Mouse (Mus musculus): ENCODE measurements around the gene Pon3. TPM values are rescaled to one million over a fixed set of nuclear protein-coding genes. Genes with fewer than 3 reads are reported as not detected.
A peak's percentile ranks its signal among the peaks of the same experiment; 100 is the strongest.

Gene Pon3
- total and polyA plus RNA-seq, 2 experiments from 2014 or later = 4.1 to 5.8 TPM

- ATAC-seq = no peak
- Histone ChIP-seq H3K4me2 (ENCODE audit: low read depth, low read length) (no peak overlapping the region), H3K9ac (replicated peaks; ENCODE audit: low read length) (no peak overlapping the region), H3K4me1 (ENCODE audit: insufficient read depth, low read length) (no peaks in the 10 kb centered on the region), H3K36me3 (ENCODE audit: insufficient read depth, low read length) (no peaks in the 10 kb centered on the region), H3K27ac (no peak overlapping the region), H3K9me3 (ENCODE audit: low read length) (no peaks in the 10 kb centered on the region), H3K4me3 (ENCODE audit: low read length) (no peak overlapping the region), H3K27me3 (ENCODE audit: insufficient read depth, low read length) (no peaks in the 10 kb centered on the region)
- DNase-seq (ENCODE audit: low spot score) = no peak
- no peak for TF ChIP-seq CTCF (IDR thresholded peaks at IDR 0.05; ENCODE audit: low read depth)
- WGBS = 83% methylated on average over 3 of the region's 3 CpGs
Observed at GRCm38 (mm10) chr6:5199916-5200315, 56.2 kb downstream of the Pon3 start.

- no peak overlapping the region for H3K9ac ChIP-seq (replicated peaks; ENCODE audit: low read length)
- H3K4me3 ChIP-seq (ENCODE audit: low read length) = no peak overlapping the region
- no peak for TF ChIP-seq CTCF (IDR thresholded peaks at IDR 0.05; ENCODE audit: low read depth)
- H3K27ac ChIP-seq = no peak overlapping the region
- H3K9me3 ChIP-seq (ENCODE audit: low read length) = no peaks in the 10 kb centered on the region
- no peaks in the 10 kb centered on the region for H3K36me3 ChIP-seq (ENCODE audit: insufficient read depth, low read length)
- H3K4me1 ChIP-seq (ENCODE audit: insufficient read depth, low read length) = no peaks in the 10 kb centered on the region
- ATAC-seq (no peak), DNase-seq (ENCODE audit: low spot score) (no peak)
- no peaks in the 10 kb centered on the region for H3K27me3 ChIP-seq (ENCODE audit: insufficient read depth, low read length)
- WGBS = 85% methylated on average over 8 of the region's 8 CpGs
- H3K4me2 ChIP-seq (ENCODE audit: low read depth, low read length) = no peak overlapping the region
Observed at GRCm38 (mm10) chr6:5199376-5199905, 56.6 kb downstream of the Pon3 start.

GRCm38 (mm10) chr6:5198590-5198989 is 57.5 kb downstream of the Pon3 start:
- H3K27me3 ChIP-seq (ENCODE audit: insufficient read depth, low read length) = no peaks in the 10 kb centered on the region
- no peaks in the 10 kb centered on the region for H3K9me3 ChIP-seq (ENCODE audit: low read length)
- H3K9ac ChIP-seq (replicated peaks; ENCODE audit: low read length) = no peak overlapping the region
- H3K4me1 ChIP-seq (ENCODE audit: insufficient read depth, low read length) = no peaks in the 10 kb centered on the region
- no peak for TF ChIP-seq CTCF (IDR thresholded peaks at IDR 0.05; ENCODE audit: low read depth)
- no peaks in the 10 kb centered on the region for H3K36me3 ChIP-seq (ENCODE audit: insufficient read depth, low read length)
- H3K4me2 ChIP-seq (ENCODE audit: low read depth, low read length) = no peak overlapping the region
- 93% methylated on average over 5 of the region's 5 CpGs for WGBS
- ATAC-seq = no peak
- DNase-seq (ENCODE audit: low spot score) = no peak
- no peak overlapping the region for H3K27ac ChIP-seq
- no peak overlapping the region for H3K4me3 ChIP-seq (ENCODE audit: low read length)

DNA sequence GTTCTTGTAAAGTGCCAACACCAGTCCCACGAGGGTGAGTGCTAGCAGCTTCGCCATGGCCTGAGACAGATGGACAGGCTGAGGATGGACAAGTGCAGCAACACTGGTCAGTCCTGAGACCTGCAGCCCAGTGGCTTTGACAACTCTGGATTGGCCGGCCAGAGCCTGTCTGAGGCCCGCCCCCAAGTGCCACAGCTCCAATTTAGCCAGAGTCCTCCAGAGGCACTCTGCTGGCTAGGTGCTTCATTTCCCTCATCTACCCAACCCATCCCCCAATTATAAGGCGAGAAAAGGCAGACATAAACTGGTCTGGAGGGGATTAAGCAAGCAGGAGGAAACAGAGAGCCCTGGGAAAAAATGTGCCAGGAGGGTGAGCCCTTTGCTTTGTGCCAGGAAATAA is 62.4 kb downstream of the Pon3 start, which contains the start of gene Pon1:
Gene Pon1, minus strand, starts transcription at position 254 of the 400 bp plus-strand sequence.
- ATAC-seq = no peak
- no peak within 1 kb of the TSS for H3K4me2 ChIP-seq (ENCODE audit: low read depth, low read length)
- WGBS = 59% methylated on average over 5 of the region's 5 CpGs
- no peak within 1 kb of the TSS for H3K4me3 ChIP-seq (ENCODE audit: low read length)
- DNase-seq (ENCODE audit: low spot score) = no peak
- H3K36me3 ChIP-seq (ENCODE audit: insufficient read depth, low read length) = no peaks in the 10 kb centered on the region
- no peaks in the 10 kb centered on the region for H3K9me3 ChIP-seq (ENCODE audit: low read length)
- no peak within 1 kb of the TSS for H3K9ac ChIP-seq (replicated peaks; ENCODE audit: low read length)
- H3K27ac ChIP-seq = no peak within 1 kb of the TSS
- no peak for TF ChIP-seq CTCF (IDR thresholded peaks at IDR 0.05; ENCODE audit: low read depth)
- no peaks in the 10 kb centered on the region for H3K4me1 ChIP-seq (ENCODE audit: insufficient read depth, low read length)
- no peaks in the 10 kb centered on the region for H3K27me3 ChIP-seq (ENCODE audit: insufficient read depth, low read length)

- DNase-seq (ENCODE audit: low spot score) = no peak
- no peak for TF ChIP-seq CTCF (IDR thresholded peaks at IDR 0.05; ENCODE audit: low read depth)
- Histone ChIP-seq H3K4me2 (ENCODE audit: low read depth, low read length) (no peak overlapping the region), H3K4me1 (ENCODE audit: insufficient read depth, low read length) (no peaks in the 10 kb centered on the region), H3K9ac (replicated peaks; ENCODE audit: low read length) (no peak overlapping the region), H3K27ac (no peak overlapping the region), H3K9me3 (ENCODE audit: low read length) (no peaks in the 10 kb centered on the region), H3K27me3 (ENCODE audit: insufficient read depth, low read length) (no peaks in the 10 kb centered on the region), H3K36me3 (ENCODE audit: insufficient read depth, low read length) (no peaks in the 10 kb centered on the region), H3K4me3 (ENCODE audit: low read length) (no peak overlapping the region)
- 86% methylated on average over 4 of the region's 4 CpGs for WGBS
- no peak for ATAC-seq
Observed at GRCm38 (mm10) chr6:5190761-5191160, 65.3 kb downstream of the Pon3 start.

DNA sequence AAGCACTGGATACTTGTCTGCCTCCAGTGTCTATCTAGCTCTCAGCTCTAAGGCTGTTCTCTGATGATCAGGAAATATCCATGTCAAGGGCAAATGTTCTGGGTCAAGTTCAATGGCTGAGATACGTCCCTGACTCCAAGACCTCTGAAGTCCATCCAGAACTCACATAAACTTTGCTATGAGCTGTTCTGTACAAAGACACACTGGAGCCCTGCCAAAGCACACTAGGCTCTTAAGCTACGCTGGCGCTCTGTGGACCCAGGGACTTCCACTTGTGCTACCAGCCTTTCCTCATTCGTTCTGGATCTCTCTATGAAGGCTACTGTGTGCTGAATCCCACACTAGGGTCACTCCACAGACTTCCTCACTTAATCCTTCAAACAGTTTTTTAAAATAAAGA is 66.6 kb downstream of the Pon3 start:
- no peak for TF ChIP-seq CTCF (IDR thresholded peaks at IDR 0.05; ENCODE audit: low read depth)
- ATAC-seq = no peak
- Histone ChIP-seq H3K4me1 (ENCODE audit: insufficient read depth, low read length) (no peaks in the 10 kb centered on the region), H3K27me3 (ENCODE audit: insufficient read depth, low read length) (no peaks in the 10 kb centered on the region), H3K9ac (replicated peaks; ENCODE audit: low read length) (no peak overlapping the region), H3K27ac (no peak overlapping the region), H3K4me2 (ENCODE audit: low read depth, low read length) (no peak overlapping the region), H3K9me3 (ENCODE audit: low read length) (no peaks in the 10 kb centered on the region), H3K36me3 (ENCODE audit: insufficient read depth, low read length) (no peaks in the 10 kb centered on the region), H3K4me3 (ENCODE audit: low read length) (no peak overlapping the region)
- peak; percentile 20 for DNase-seq (ENCODE audit: low spot score)
- WGBS = 64% methylated on average over 4 of the region's 4 CpGs

DNA sequence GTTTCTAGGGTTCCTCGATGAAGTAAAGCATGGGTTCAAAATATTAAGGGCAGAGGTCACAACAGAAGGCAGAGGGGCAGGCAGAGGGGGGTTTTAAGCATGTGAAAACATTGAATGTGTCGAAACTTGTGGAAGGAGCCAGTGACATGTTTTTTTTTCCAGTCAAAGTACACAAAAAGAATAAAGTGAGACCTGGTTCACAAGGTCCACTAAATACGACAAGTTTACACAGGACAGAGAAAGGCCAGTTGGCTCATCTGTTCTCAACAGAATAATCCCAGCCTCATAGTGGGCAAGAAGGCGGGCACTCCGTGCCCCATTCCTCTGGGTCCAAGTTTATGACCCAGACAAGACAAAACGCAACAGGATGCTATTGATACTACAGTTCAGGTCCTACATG is 67.1 kb downstream of the Pon3 start:
- Histone ChIP-seq H3K27ac (no peak overlapping the region), H3K9me3 (ENCODE audit: low read length) (no peaks in the 10 kb centered on the region), H3K27me3 (ENCODE audit: insufficient read depth, low read length) (no peaks in the 10 kb centered on the region), H3K4me1 (ENCODE audit: insufficient read depth, low read length) (no peaks in the 10 kb centered on the region), H3K36me3 (ENCODE audit: insufficient read depth, low read length) (no peaks in the 10 kb centered on the region), H3K4me2 (ENCODE audit: low read depth, low read length) (no peak overlapping the region), H3K9ac (replicated peaks; ENCODE audit: low read length) (no peak overlapping the region), H3K4me3 (ENCODE audit: low read length) (no peak overlapping the region)
- WGBS = 81% methylated on average over 6 of the region's 6 CpGs
- DNase-seq (ENCODE audit: low spot score) = no peak
- no peak for ATAC-seq
- TF ChIP-seq CTCF (IDR thresholded peaks at IDR 0.05; ENCODE audit: low read depth) = no peak

Data from hindbrain, postnatal 0 days (tissue).